Mouse (Mus musculus) olfactory bulb, adult 2 months (tissue): ENCODE results near the gene Pla2g2f. TPM values are rescaled to one million over a fixed set of nuclear protein-coding genes. Genes with fewer than 3 reads are reported as not detected.

Experiments used
- H3K27ac ChIP-seq: fragments of 200-500 bp; 2 replicates; pipeline ENCODE4 v1.5.1; 2012; ENCODE audit warnings: low read depth, low read length; ENCODE audit not compliant: insufficient read depth
- H3K4me1 ChIP-seq: fragments of 200-500 bp; 2 replicates; pipeline ENCODE4 v1.6.1; 2012; ENCODE audit warnings: low read length; ENCODE audit not compliant: control insufficient read depth, insufficient read depth
- H3K4me3 ChIP-seq: fragments of 200-500 bp; 2 replicates; pipeline ENCODE4 v1.5.1; 2012; ENCODE audit warnings: mild to moderate bottlenecking, low read depth, low read length, moderate library complexity; ENCODE audit not compliant: insufficient read depth
- CTCF ChIP-seq: fragments of 200-500 bp; IDR thresholded peaks from 2 replicates; pipeline ENCODE4 v1.5.1; 2012; ENCODE audit warnings: low read depth, mild to moderate bottlenecking, low read length, moderate library complexity; ENCODE audit not compliant: insufficient read depth
- POLR2A ChIP-seq: fragments of 200-500 bp; IDR thresholded peaks from 2 replicates; pipeline ENCODE4 v1.6.1; 2012; ENCODE audit warnings: mild to moderate bottlenecking, low read depth, low read length, moderate library complexity; ENCODE audit not compliant: insufficient read depth
- WGBS: fragments of 180-500 bp; shearing (Covaris S2); methylation state at CpG from one replicate; pipeline ENCODE4 v1.1.7; 2018; 5-methylcytosine and 5-hydroxymethylcytosine counted together
- polyA plus RNA-seq: library from polyadenylated mRNA; stranded (reverse); fragments of >200 nt; gene quantifications from 2 replicates; pipeline ENCODE4 v1.2.4, GENCODE M21; 2012; ENCODE audit warnings: low replicate concordance; ENCODE audit not compliant: missing spikeins, insufficient read depth, insufficient read length

Gene Pla2g2f
- polyA plus RNA-seq, 1 experiment, result not detected

DNA sequence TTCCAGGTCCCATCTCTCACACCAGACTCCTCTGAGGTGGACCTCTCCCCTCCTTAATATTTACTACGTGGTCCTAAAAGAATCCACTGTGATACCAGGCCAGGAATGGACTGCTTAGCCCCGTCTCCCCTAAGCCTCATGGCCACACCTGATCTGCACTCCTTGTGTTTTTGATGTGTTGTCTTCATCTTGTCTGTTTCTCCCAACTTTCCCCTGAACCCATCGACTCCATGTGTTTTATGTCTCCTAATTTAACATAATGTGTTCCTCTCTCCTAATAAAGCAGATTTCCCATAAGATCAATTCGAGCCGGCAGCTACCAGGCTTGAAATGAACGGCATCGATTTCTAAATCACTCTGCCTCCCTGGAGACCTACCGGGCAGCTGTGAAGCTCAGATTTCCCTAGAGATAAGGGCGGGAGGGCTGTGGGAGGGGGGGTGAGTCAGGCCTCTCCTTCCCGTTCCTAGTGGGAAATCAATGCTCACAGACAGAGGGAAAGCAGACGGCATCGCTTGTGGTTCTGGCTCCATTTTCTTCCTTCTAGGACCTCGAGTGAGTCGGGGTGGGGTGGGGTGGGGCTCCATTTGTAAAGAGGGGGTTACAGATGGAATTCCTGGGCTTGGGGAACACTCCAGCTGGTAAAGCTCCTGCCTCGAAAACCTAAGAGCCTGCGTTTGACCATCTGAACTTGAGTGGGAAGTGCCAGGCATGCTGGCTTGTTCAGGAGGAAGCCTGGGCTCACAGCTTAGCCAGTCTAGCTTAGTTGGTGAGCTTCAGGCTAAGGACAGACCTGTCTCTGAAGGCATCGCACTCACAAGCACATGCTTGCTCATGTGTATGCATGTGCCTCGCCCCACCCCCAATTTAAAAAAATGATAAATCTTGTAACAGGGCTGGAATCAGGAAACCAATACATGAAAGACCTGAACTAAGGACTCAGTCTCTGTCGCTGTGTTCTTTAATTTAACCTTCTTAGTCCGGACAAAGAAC lies 20.3 kb upstream of the Pla2g2f start:
- H3K27ac ChIP-seq, result no peak overlapping the region
- WGBS, result 46% methylated on average over 20 of the region's 20 CpGs
- no peak overlapping the region for H3K4me3 ChIP-seq
- H3K4me1 ChIP-seq, result peaks cover 30% of the 10 kb centered on the region
- TF ChIP-seq POLR2A (no peak), CTCF (no peak)

DNA sequence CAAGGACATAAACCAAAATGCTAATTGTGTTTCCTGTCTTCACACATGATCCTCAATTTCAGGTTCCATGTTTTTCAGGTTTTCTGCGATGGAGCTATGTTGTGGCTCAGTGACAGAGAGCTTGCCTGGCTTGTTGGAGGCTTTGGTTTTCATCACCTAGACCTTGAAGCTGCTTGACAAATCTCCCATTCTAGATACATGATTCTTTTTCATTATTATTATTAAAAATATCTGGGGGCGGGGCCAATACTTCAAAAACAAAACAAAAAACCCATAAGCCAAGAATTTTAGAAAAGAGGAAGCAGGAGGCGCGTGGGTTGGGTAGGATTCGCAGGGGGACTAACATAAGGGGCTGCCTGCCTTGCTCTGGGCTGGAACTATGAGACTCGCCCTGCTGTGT lies 18.0 kb upstream of the Pla2g2f start, which contains the start of gene Pla2g2d:
Gene Pla2g2d, plus strand, starts transcription at position 301 of the 400 bp plus-strand sequence.
- 86% methylated on average over 6 of the region's 6 CpGs for WGBS
- TF ChIP-seq CTCF (no peak), POLR2A (no peak)
- Histone ChIP-seq H3K27ac (no peak within 1 kb of the TSS), H3K4me3 (no peak within 1 kb of the TSS), H3K4me1 (peaks cover 22% of the 10 kb centered on the region)

DNA sequence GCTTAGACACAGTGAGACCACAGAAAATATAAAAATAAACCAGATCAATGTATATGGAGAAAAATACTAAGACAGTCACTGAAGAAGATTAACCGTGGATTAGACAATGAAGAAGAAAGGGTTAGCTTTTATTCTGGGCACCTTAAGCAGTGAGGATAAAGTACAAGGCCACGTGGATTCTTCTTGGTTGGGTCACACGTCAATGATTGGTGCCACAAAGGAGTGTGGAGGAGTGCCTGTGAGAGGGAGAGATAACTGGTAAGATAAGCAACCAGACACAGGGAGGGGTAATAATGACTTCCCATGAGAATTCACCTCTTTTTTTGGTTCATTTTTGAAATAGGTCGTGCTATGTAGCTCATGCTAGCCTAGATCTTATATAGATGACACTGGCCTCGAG lies 15.0 kb upstream of the Pla2g2f start:
- WGBS, result 89% methylated on average over 5 of the region's 5 CpGs
- Histone ChIP-seq H3K4me1 (peaks cover 3% of the 10 kb centered on the region; the same call in 1 of the 2 replicates), H3K4me3 (no peak overlapping the region), H3K27ac (no peak overlapping the region)
- TF ChIP-seq POLR2A (no peak), CTCF (no peak)

DNA sequence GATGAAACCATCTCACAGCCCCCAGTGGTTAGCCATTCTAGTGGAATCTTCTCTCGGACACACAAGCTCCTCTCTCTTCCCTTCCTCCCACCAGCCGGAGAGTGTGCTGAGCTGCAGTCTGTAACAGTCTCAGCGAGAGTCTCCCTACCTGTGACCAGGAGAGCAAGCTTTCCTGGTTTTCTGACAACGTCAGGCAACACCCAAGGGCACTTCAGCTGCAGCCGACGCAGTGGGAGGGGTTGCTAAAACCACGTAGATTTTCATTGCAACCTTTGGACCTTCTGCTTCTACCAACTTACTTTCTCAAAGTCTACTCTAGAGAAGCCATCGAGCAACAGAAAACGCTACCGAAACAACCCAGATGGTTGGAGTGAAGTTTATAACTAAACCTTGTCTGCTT lies 14.5 kb upstream of the Pla2g2f start:
- H3K4me3 ChIP-seq, result no peak overlapping the region
- no peak for TF ChIP-seq CTCF
- TF ChIP-seq POLR2A, result no peak
- no peak overlapping the region for H3K27ac ChIP-seq
- no peaks in the 10 kb centered on the region for H3K4me1 ChIP-seq
- WGBS, result 95% methylated on average over 10 of the region's 10 CpGs

DNA sequence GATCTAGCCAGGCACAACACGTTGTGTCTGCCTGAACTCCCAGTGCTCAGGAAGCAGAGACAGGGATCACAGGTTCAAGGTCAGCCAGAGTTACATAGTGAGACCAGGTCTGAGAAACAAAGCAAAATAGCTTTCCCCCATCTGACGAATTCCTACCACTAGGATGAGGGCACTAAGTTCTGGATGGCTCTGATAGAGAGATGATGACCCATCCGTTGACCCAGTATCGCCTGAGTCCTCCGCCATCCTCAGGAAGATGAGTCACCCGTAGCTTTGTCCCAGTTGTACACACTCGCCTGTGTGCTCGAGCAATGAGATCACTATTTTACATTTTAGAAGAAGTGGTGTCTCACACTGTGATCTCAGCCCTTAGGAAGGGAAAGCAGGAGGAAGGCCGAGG lies 4.8 kb upstream of the Pla2g2f start:
- H3K4me3 ChIP-seq, result no peak overlapping the region
- 82% methylated on average over 9 of the region's 9 CpGs for WGBS
- TF ChIP-seq POLR2A (no peak), CTCF (no peak)
- H3K4me1 ChIP-seq, result no peaks in the 10 kb centered on the region
- no peak overlapping the region for H3K27ac ChIP-seq

DNA sequence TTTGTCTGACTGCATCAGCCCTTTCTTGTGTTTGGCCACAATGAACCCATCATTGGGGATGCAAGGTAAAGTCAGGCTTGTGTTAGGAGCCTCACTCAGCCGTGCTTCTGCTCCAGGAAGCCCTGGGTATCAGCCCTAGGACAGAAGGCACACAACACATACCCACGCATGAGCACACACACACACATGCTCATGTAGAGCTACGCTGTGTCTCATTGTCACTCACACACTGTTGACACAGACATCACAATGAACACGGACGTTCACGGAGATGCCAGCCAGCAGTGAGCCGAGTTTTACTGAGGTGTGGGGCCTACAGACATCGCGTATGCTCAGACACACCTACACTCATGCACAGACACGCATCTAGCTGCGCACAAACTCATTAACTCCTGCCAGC lies 1.4 kb downstream of the Pla2g2f start:
- Histone ChIP-seq H3K27ac (no peak overlapping the region), H3K4me3 (no peak overlapping the region), H3K4me1 (peaks cover 4% of the 10 kb centered on the region; the same call in 1 of the 2 replicates)
- TF ChIP-seq CTCF, result no peak
- TF ChIP-seq POLR2A, result no peak
- WGBS, result 85% methylated on average over 11 of the region's 11 CpGs

DNA sequence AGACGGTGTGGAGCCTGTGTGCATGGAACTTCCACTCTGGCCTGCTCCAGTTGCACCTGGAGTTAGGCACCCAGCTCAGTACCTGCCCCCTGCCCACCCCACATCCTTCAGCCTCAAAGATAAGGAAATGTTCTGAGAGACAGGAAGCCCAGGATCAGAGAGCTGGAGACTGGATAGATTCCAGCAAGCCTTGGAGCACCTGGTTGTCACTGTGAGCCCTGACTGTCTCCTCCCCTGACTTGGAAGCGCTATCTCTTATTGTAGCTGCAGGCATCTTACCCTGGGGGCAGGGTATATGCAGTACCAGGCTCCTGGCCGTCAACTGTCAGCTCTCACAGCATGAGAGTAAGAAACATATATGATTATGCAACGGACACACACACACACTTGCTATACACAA lies 2.0 kb downstream of the Pla2g2f start:
- H3K4me1 ChIP-seq, result peaks cover 4% of the 10 kb centered on the region; the same call in 1 of the 2 replicates
- no peak overlapping the region for H3K4me3 ChIP-seq
- H3K27ac ChIP-seq, result no peak overlapping the region
- no peak for TF ChIP-seq POLR2A
- TF ChIP-seq CTCF, result no peak
- 64% methylated on average over 4 of the region's 4 CpGs for WGBS

DNA sequence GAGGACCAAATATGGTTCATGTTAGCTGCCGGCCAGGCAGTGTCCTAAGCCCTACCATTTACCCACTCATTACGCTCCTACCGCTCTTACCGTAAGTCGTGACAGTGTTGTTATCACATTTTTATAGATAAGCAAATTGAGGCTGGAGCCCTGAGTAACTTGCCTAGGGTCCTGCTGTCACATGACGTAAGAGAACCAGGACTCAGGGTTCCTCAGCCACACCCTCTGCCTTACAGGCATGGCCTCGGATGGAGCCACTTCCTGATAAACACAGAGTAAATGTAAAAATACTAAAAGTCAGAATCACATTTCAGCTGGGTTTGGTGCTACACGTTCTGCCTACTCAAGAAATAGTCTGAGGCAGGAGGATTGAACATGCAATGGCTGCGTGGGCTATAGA lies 3.0 kb downstream of the Pla2g2f start:
- Histone ChIP-seq H3K4me1 (peaks cover 4% of the 10 kb centered on the region; the same call in 1 of the 2 replicates), H3K27ac (no peak overlapping the region), H3K4me3 (no peak overlapping the region)
- TF ChIP-seq POLR2A (no peak), CTCF (no peak)
- WGBS, result 92% methylated on average over 9 of the region's 9 CpGs

DNA sequence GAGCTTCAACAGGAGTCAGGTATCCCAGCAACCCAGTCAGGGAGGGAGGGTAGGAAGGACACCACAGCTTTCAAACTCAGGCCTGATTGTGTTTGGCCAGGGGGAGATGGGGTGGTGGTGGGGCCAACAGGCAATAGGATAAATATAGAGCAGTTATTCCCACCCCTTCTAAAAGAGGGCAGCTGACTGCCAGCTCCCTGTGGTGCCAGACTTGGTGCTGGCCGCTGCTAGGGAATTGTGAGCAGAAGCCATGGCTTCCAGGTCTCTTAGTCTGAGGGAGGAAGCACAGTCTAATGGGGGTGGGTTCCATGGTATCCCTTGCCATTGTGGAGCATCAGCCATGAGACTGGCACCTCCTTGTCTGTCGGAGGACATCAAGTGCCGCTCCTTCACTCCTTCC lies 3.8 kb downstream of the Pla2g2f start:
- TF ChIP-seq CTCF (no peak), POLR2A (no peak)
- no peak overlapping the region for H3K27ac ChIP-seq
- peaks cover 9% of the 10 kb centered on the region; the same call in 1 of the 2 replicates for H3K4me1 ChIP-seq
- no peak overlapping the region for H3K4me3 ChIP-seq
- 90% methylated on average over 3 of the region's 3 CpGs for WGBS
